Mouse (Mus musculus) kidney, embryonic 14.5 days (tissue): Measurements from ENCODE around the gene Arl5a. TPM values are rescaled to one million over a fixed set of nuclear protein-coding genes. Genes with fewer than 3 reads are reported as not detected.

Experiments used
- ATAC-seq: fragments of 200-750 bp; cut with Nextera tagmentation; 2 replicates; pipeline ENCODE4 v1.8.0; 2017; ENCODE audit warnings: moderate number of reproducible peaks, mild to moderate bottlenecking, moderate TSS enrichment, moderate library complexity; ENCODE audit not compliant: low FRiP score, low TSS enrichment
- H3K27ac ChIP-seq: fragments of 300-500 bp; sonication (generic); 2 replicates; pipeline ENCODE4 v1.5.1; 2014; ENCODE audit warnings: low read depth, mild to moderate bottlenecking, low read length, moderate library complexity, mixed read lengths
- H3K27me3 ChIP-seq: fragments of 300-500 bp; sonication (generic); 2 replicates; pipeline ENCODE4 v1.6.1; 2014; ENCODE audit warnings: mild to moderate bottlenecking, low read length; ENCODE audit not compliant: control insufficient read depth, insufficient read depth
- H3K36me3 ChIP-seq: fragments of 300-500 bp; sonication (generic); 2 replicates; pipeline ENCODE4 v1.6.1; 2014; ENCODE audit warnings: low read length, mixed read lengths; ENCODE audit not compliant: control insufficient read depth, insufficient read depth
- H3K4me1 ChIP-seq: fragments of 300-500 bp; sonication (generic); 2 replicates; pipeline ENCODE4 v1.6.1; 2014; ENCODE audit warnings: low read length, mixed read lengths; ENCODE audit not compliant: control insufficient read depth, insufficient read depth
- H3K4me2 ChIP-seq: fragments of 300-500 bp; sonication (generic); replicated peaks from 2 replicates; pipeline ENCODE4 v1.6.1; 2014; ENCODE audit warnings: low read depth, mild to moderate bottlenecking, low read length
- H3K4me3 ChIP-seq: fragments of 300-500 bp; sonication (generic); 2 replicates; pipeline ENCODE4 v1.5.1; 2014; ENCODE audit warnings: mild to moderate bottlenecking, low read length
- H3K9ac ChIP-seq: fragments of 300-500 bp; sonication (generic); 2 replicates; pipeline ENCODE4 v1.6.1; 2014; ENCODE audit warnings: low read depth, mild to moderate bottlenecking, low read length, moderate library complexity
- H3K9me3 ChIP-seq: fragments of 300-500 bp; sonication (generic); 2 replicates; pipeline ENCODE4 v1.6.1; 2016; ENCODE audit warnings: low read length; ENCODE audit not compliant: control insufficient read depth
- WGBS: fragments of 180-500 bp; shearing (Covaris S2); extraction: QIAGEN DNeasy Blood & Tissue Kit; methylation state at CpG from one replicate; pipeline ENCODE4 v1.1.7; 2014; 5-methylcytosine and 5-hydroxymethylcytosine counted together
- polyA plus RNA-seq: library from polyadenylated mRNA; unstranded; fragments of >200 nt; fragmentation: Nextera tagmentation; extraction: Ambion mirVana; gene quantifications from 2 replicates; pipeline ENCODE4 v1.2.1, GENCODE M21; 2014

Arl5a gene
- polyA plus RNA-seq, 1 experiment from 2014 or later: 70.1 TPM

DNA sequence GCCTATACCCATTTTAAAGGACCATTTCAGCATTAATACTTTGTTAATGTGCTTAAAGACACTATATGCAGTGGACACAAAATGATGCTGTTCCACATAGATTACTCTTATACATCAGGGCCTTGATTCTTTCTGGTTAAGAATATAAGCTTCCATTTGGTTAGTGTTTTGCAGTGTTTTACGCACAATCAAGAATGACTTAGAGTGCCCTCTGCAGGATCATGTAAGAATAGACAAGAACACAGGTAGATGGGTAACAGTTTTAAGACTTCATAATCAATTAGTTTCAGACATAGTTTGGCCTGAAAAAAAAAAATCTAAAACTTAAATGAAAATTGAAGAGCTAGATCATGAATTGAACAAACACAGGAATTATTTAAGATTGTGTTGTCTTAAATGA lies 18.2 kb downstream of the Arl5a start:
- 93% methylated on average over 1 of the region's 1 CpGs for WGBS
- H3K36me3 ChIP-seq: peaks cover 70% of the 10 kb centered on the region

DNA sequence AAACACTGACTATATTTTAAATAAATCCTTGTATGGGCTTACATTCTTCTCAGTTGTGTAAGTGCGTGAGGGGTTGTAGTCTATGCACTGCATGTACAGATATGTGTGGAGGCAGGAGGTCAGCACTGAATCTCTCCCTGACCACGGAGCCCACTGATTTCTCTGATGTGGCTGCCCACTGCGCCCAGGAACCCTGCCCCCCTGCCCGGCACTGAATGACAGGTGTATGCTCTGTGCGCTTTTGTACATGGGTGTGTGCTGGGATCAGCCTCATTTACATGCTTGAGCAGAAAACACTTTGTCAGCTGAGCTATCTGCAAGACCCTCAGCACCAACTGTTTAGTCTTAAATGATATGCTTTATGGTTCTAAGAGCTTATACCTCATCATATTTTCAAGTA lies 19.5 kb downstream of the Arl5a start:
- 93% methylated on average over 5 of the region's 5 CpGs for WGBS
- H3K27me3 ChIP-seq: no peaks in the 10 kb centered on the region
- H3K27ac ChIP-seq: no peak overlapping the region
- H3K4me3 ChIP-seq: no peak overlapping the region
- peaks cover 64% of the 10 kb centered on the region for H3K36me3 ChIP-seq
- no peak overlapping the region for H3K9ac ChIP-seq
- peaks cover 10% of the 10 kb centered on the region for H3K9me3 ChIP-seq
- no peaks in the 10 kb centered on the region for H3K4me1 ChIP-seq
- H3K4me2 ChIP-seq: no peak overlapping the region
- ATAC-seq: no peak

More for the DNA sequence above, 18.2 kb downstream of the Arl5a start:
- ATAC-seq: no peak
- no peaks in the 10 kb centered on the region for H3K4me1 ChIP-seq
- no peaks in the 10 kb centered on the region for H3K27me3 ChIP-seq
- no peak overlapping the region for H3K4me2 ChIP-seq
- H3K9ac ChIP-seq: no peak overlapping the region
- H3K9me3 ChIP-seq: peaks cover 22% of the 10 kb centered on the region
- H3K27ac ChIP-seq: no peak overlapping the region
- no peak overlapping the region for H3K4me3 ChIP-seq

DNA sequence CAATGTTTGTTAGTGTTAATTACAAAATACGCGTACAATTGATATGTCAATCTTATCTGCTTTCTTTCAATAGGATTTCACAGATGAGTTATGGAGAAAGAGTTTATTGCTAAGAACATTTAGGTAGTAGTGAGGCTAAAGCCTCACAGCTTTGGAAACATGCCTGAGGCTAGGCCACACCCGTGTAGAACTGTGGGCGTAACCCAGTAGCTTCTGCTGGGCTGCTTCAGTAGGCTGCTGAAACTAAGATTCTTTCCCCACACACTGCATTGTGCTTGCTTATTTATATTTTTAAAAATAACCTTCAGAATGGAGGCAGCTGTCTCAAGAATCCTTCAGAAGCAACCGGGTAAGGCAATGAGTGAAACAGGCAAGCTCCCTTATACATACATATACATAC lies 30.2 kb downstream of the Arl5a start:
- Histone ChIP-seq H3K9ac (no peak overlapping the region), H3K4me2 (no peak overlapping the region), H3K27ac (no peak overlapping the region), H3K4me1 (no peaks in the 10 kb centered on the region), H3K9me3 (no peaks in the 10 kb centered on the region), H3K4me3 (no peak overlapping the region), H3K36me3 (peaks cover 1% of the 10 kb centered on the region; the same call in 1 of the 2 replicates), H3K27me3 (no peaks in the 10 kb centered on the region)
- no peak for ATAC-seq
- WGBS: 89% methylated on average over 5 of the region's 5 CpGs

DNA sequence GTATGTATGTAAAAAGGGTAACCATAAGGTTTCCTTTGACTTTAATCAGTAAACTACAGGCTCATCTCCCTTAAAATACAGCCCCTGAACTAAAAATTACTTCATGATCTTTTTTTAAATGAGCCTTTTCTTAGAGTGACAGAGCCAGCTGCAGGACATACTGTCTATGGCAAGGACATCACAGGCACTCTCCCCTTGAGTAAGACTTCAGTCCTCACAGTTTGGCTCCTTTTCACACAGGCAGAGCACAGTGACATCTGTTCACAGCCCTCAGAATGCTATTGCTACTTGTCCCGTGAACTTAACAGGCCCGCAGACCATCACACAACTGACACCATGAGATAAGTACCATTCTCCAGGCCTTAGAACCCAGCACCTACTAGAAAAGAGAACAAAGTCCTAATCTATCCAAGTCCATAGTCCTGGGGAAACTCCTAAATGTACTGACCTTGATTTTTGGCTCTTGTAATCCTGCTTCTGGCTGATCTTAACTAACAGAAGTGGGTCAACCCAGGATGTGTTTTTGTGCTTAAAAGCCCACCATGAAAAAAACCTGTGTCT lies 34.2 kb downstream of the Arl5a start:
- Histone ChIP-seq H3K4me3 (no peak overlapping the region), H3K4me2 (no peak overlapping the region), H3K27me3 (no peaks in the 10 kb centered on the region), H3K27ac (no peak overlapping the region), H3K36me3 (no peaks in the 10 kb centered on the region), H3K9me3 (no peaks in the 10 kb centered on the region), H3K9ac (no peak overlapping the region), H3K4me1 (no peaks in the 10 kb centered on the region)
- no peak for ATAC-seq
- WGBS: 55% methylated on average over 2 of the region's 2 CpGs

DNA sequence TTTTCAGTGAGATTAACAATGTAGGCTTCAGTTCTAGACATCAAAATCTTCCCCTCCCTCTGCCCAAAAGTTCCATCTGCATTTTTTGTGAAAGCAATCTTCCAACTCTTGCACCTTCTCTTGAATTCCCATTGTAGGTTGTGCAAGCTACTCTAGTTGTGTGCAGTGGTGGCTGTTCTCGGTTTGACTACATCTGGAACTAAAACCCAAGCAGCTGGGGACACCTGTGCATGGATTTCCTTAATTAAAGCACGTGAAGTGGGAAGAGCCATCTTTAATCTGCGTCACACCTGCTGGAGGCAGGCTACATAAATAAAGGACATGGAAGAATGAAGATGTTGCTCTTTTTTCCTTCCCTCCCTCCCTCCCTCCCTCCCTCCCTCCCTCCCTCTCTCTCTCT lies 34.7 kb downstream of the Arl5a start:
- Histone ChIP-seq H3K27ac (no peak overlapping the region), H3K9ac (no peak overlapping the region), H3K4me2 (no peak overlapping the region), H3K4me3 (no peak overlapping the region), H3K4me1 (no peaks in the 10 kb centered on the region), H3K9me3 (no peaks in the 10 kb centered on the region), H3K36me3 (no peaks in the 10 kb centered on the region), H3K27me3 (no peaks in the 10 kb centered on the region)
- ATAC-seq: no peak
- WGBS: 69% methylated on average over 3 of the region's 3 CpGs

DNA sequence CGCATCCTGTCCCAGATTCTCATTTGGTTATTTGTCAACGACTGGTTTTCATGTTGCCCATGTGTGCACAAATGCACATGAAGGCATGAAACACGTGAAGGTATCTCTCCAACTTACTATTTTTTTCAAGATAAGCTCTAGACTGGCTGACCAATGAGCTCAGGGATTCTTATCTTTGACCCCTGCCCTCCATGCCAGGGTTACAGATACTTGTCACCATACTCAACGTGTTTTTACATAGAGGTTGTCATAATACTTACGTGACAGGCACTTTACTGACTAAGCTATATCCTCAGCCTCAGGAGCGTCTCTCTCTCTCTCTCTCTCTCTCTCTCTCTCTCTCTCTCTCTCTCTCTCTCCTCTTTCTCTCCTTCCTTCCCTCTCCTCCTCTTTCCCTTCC lies 38.2 kb downstream of the Arl5a start:
- H3K4me2 ChIP-seq: no peak overlapping the region
- no peaks in the 10 kb centered on the region for H3K9me3 ChIP-seq
- WGBS: 87% methylated on average over 6 of the region's 6 CpGs
- H3K27me3 ChIP-seq: no peaks in the 10 kb centered on the region
- no peak for ATAC-seq
- no peak overlapping the region for H3K9ac ChIP-seq
- no peaks in the 10 kb centered on the region for H3K4me1 ChIP-seq
- H3K36me3 ChIP-seq: no peaks in the 10 kb centered on the region
- H3K4me3 ChIP-seq: no peak overlapping the region
- H3K27ac ChIP-seq: no peak overlapping the region

DNA sequence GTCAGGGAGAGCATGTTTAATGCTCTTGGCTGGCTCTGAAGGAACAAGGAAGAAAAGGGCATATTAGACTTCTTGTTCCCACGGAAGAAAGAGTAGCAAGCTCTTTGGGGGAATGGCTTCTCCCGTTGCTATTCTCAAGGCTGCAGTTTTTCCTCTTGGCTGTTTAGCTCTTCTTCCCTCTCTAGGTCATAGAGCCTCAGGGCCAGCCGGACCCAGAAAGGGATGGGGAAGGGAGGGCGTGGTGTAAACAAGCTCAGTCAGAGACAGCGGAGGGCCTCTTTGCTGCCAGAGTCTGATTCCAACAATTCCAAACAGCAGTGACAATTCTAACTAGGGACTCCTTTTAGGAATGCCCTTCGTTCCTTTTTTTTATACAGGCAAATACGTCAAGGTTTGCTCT lies 38.7 kb downstream of the Arl5a start:
- Histone ChIP-seq H3K4me2 (no peak overlapping the region), H3K27ac (no peak overlapping the region), H3K36me3 (no peaks in the 10 kb centered on the region), H3K27me3 (no peaks in the 10 kb centered on the region), H3K4me3 (no peak overlapping the region), H3K9me3 (no peaks in the 10 kb centered on the region), H3K9ac (no peak overlapping the region), H3K4me1 (no peaks in the 10 kb centered on the region)
- no peak for ATAC-seq
- WGBS: 41% methylated on average over 7 of the region's 7 CpGs

DNA sequence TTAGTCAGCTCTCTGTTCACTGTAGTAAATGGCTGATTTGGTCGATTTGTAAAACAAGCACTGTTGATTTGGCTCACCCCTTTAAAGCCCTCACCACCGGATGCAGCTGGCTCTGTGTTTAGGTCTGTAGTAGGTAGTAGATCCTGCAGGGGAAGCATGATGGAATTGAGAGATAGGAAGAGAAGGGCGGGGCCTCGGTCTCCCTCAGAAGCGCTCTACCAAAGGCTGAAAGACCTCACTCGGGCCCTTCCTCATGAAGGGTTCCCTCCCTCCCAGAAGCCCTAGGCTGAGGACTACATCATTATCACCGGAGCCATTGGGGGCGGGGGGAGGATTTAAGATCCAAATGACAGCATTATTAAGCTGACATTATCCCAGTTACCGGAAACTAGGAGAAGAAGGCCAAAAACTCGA lies 45.8 kb downstream of the Arl5a start:
- ATAC-seq: no peak
- H3K9me3 ChIP-seq: no peaks in the 10 kb centered on the region
- no peaks in the 10 kb centered on the region for H3K27me3 ChIP-seq
- no peaks in the 10 kb centered on the region for H3K4me1 ChIP-seq
- H3K27ac ChIP-seq: no peak overlapping the region
- 72% methylated on average over 10 of the region's 10 CpGs for WGBS
- no peak overlapping the region for H3K4me3 ChIP-seq
- no peaks in the 10 kb centered on the region for H3K36me3 ChIP-seq
- no peak overlapping the region for H3K9ac ChIP-seq
- H3K4me2 ChIP-seq: no peak overlapping the region

DNA sequence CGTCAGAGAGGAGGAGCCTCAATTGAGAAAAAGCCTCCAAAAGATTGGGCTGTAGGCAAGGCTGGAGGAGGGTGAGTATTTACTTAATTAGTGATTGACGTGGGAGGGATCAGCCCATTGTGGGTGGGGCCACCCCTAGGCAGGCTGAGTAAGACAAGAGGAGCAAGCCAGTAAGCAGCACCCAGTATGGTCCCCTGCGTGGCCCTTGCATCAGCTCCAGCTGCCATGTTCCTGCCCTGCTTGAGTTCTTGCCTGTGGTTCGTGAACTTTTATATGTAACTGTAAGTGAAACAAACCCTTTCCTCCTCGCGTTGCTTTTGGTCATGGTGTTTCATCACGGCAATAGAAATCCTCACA lies 46.3 kb downstream of the Arl5a start, which contains the start of gene Neb:
TSS of gene Neb (minus strand) at position 27 of the 357 bp plus-strand sequence.
- ATAC-seq: no peak
- Histone ChIP-seq H3K9ac (no peak within 1 kb of the TSS), H3K27me3 (no peaks in the 10 kb centered on the region), H3K4me3 (no peak within 1 kb of the TSS), H3K9me3 (no peaks in the 10 kb centered on the region), H3K4me1 (no peaks in the 10 kb centered on the region), H3K27ac (no peak within 1 kb of the TSS), H3K36me3 (no peaks in the 10 kb centered on the region), H3K4me2 (no peak within 1 kb of the TSS; the same call in 1 of the 2 replicates)
- 62% methylated on average over 7 of the region's 7 CpGs for WGBS
